ENCODE assay signal across 8 mouse cellular contexts in genomic region chr3:37952891-37953290, GRCm38 (mm10).
DNase-seq lines count a peak whose midpoint lies in the region.

No protein-coding gene starts in this region.

- DNase-seq in heart, postnatal 10 days, result peak; percentile 47 to 59
- no peak for DNase-seq in heart, postnatal 36 days
- DNase-seq in thymus, postnatal 0 days (ENCODE audit: low spot score), result peak; percentile 25
- no peak for DNase-seq in thymus, postnatal 36 days
- peak; percentile 11 to 33 for DNase-seq in frontal cortex, postnatal 36 days (ENCODE audit: low spot score in 2 of 2)
- DNase-seq in lung, postnatal 10 days, result peak; percentile 77
- no peak for DNase-seq in urinary bladder, postnatal 10 days (ENCODE audit: low spot score)
- DNase-seq in urinary bladder, postnatal 4 days (ENCODE audit: low spot score in 2 of 2), result no peak

- intact Hi-C loops in heart, postnatal 10 days (cut with DNase I), result loop anchor here (2.0 kb wide), 2 partner anchors 312 to 480 kb away; no protein-coding TSS in a partner anchor
- intact Hi-C loops in heart, postnatal 36 days (cut with DNase I), result loop anchor here (2.0 kb wide), 2 partner anchors 314 to 480 kb away; partner anchors contain the start of gene Spry1

Comparison
In these comparisons a context has a peak if more than half of its experiments do, and no peak if none do; other contexts are left out.
1. DNase-seq: peak in heart, postnatal 10 days (2 of 2), thymus, postnatal 0 days (single experiment), frontal cortex, postnatal 36 days (2 of 2) and lung, postnatal 10 days (single experiment); none in heart, postnatal 36 days (0 of 2), thymus, postnatal 36 days (0 of 2), urinary bladder, postnatal 10 days (single experiment) and urinary bladder, postnatal 4 days (0 of 2).